Mouse (Mus musculus): ENCODE measurements around the gene Cpne4. TPM values are rescaled to one million over a fixed set of nuclear protein-coding genes. Genes with fewer than 3 reads are reported as not detected.
A peak's percentile ranks its signal among the peaks of the same experiment; 100 is the strongest.

Cpne4 gene
- polyA plus RNA-seq, 1 experiment = not detected

- no peak overlapping the region for H3K9ac ChIP-seq (ENCODE audit: low read depth, poor library complexity, severe bottlenecking)
- H3K27ac ChIP-seq (ENCODE audit: insufficient read depth, low read length) = no peak overlapping the region
- H3K36me3 ChIP-seq (ENCODE audit: control insufficient read depth, insufficient read depth, low read length, poor library complexity, severe bottlenecking) = 0 out of 2 replicates have a peak, but pooled peaks cover 4% of the 10 kb centered on the region
- H3K9me3 ChIP-seq (replicated peaks; ENCODE audit: control insufficient read depth, insufficient read depth, low read length, poor library complexity, severe bottlenecking) = no peaks in the 10 kb centered on the region
- H3K27me3 ChIP-seq (ENCODE audit: control insufficient read depth, insufficient read depth, low read length, poor library complexity, severe bottlenecking) = no peaks in the 10 kb centered on the region
- no peak overlapping the region for H3K4me3 ChIP-seq (ENCODE audit: low read depth, low read length)
- TF ChIP-seq CTCF (IDR thresholded peaks at IDR 0.05; ENCODE audit: low read depth, low read length) (no peak), EP300 (IDR thresholded peaks at IDR 0.05; ENCODE audit: insufficient read depth, low read depth, low read length) (no peak), POLR2A (IDR thresholded peaks at IDR 0.05; ENCODE audit: insufficient read depth, low read length) (no peak)
- no peaks in the 10 kb centered on the region for H3K4me1 ChIP-seq (ENCODE audit: control insufficient read depth, insufficient read depth, low read length)
These were observed 503.2 kb downstream of the Cpne4 start for GRCm38 (mm10) chr9:105050257-105050656.

DNA sequence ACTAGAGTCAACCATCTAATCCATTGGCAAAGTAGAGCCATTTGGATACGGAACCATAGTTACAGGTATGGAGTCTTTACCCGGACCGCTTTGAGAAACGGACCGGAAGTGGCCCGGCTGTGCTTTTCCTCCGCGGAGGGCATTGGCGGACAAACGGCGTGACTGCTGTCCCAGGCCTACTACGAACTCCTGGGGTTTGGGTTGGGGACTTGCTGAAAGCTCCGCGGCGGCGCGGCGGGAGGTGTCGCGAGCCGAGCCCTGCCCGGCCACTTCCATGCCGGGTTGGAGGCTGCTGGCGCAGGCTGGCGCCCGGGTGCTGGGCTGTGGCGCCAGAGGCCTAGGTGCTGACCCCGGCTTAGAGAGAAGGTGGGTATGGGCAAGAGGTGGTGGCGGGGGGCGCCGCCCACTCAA is 506.1 kb downstream of the Cpne4 start, which contains the start of gene Mrpl3:
Gene Mrpl3 (plus strand): TSS at position 93 of the 411 bp plus-strand sequence.
- Histone ChIP-seq H3K9me3 (replicated peaks; ENCODE audit: control insufficient read depth, insufficient read depth, low read length, poor library complexity, severe bottlenecking) (no peaks in the 10 kb centered on the region), H3K27ac (ENCODE audit: insufficient read depth, low read length) (no peak within 1 kb of the TSS), H3K4me3 (ENCODE audit: low read depth, low read length) (peak within 1 kb of the TSS; percentile 76), H3K36me3 (ENCODE audit: control insufficient read depth, insufficient read depth, low read length, poor library complexity, severe bottlenecking) (peaks cover 25% of the 10 kb centered on the region), H3K4me1 (ENCODE audit: control insufficient read depth, insufficient read depth, low read length) (no peaks in the 10 kb centered on the region), H3K27me3 (ENCODE audit: control insufficient read depth, insufficient read depth, low read length, poor library complexity, severe bottlenecking) (no peaks in the 10 kb centered on the region), H3K9ac (ENCODE audit: low read depth, poor library complexity, severe bottlenecking) (peak within 1 kb of the TSS; percentile 78)
- TF ChIP-seq EP300 (IDR thresholded peaks at IDR 0.05; ENCODE audit: insufficient read depth, low read depth, low read length) (0 out of 2 replicates have a peak, but pooled peaks have one; percentile 13), CTCF (IDR thresholded peaks at IDR 0.05; ENCODE audit: low read depth, low read length) (no peak), POLR2A (IDR thresholded peaks at IDR 0.05; ENCODE audit: insufficient read depth, low read length) (no peak)

GRCm38 (mm10) chr9:105053812-105054211 is 506.7 kb downstream of the Cpne4 start:
- Histone ChIP-seq H3K4me1 (ENCODE audit: control insufficient read depth, insufficient read depth, low read length) (no peaks in the 10 kb centered on the region), H3K9ac (ENCODE audit: low read depth, poor library complexity, severe bottlenecking) (peak overlapping the region; percentile 78), H3K36me3 (ENCODE audit: control insufficient read depth, insufficient read depth, low read length, poor library complexity, severe bottlenecking) (peaks cover 29% of the 10 kb centered on the region), H3K4me3 (ENCODE audit: low read depth, low read length) (peak overlapping the region; percentile 76), H3K9me3 (replicated peaks; ENCODE audit: control insufficient read depth, insufficient read depth, low read length, poor library complexity, severe bottlenecking) (no peaks in the 10 kb centered on the region), H3K27ac (ENCODE audit: insufficient read depth, low read length) (no peak overlapping the region), H3K27me3 (ENCODE audit: control insufficient read depth, insufficient read depth, low read length, poor library complexity, severe bottlenecking) (no peaks in the 10 kb centered on the region)
- TF ChIP-seq POLR2A (IDR thresholded peaks at IDR 0.05; ENCODE audit: insufficient read depth, low read length) (no peak), EP300 (IDR thresholded peaks at IDR 0.05; ENCODE audit: insufficient read depth, low read depth, low read length) (no peak), CTCF (IDR thresholded peaks at IDR 0.05; ENCODE audit: low read depth, low read length) (no peak)

GRCm38 (mm10) chr9:105069106-105069505 is 522.0 kb downstream of the Cpne4 start:
- Histone ChIP-seq H3K36me3 (ENCODE audit: control insufficient read depth, insufficient read depth, low read length, poor library complexity, severe bottlenecking) (peaks cover 8% of the 10 kb centered on the region), H3K4me1 (ENCODE audit: control insufficient read depth, insufficient read depth, low read length) (no peaks in the 10 kb centered on the region), H3K9me3 (replicated peaks; ENCODE audit: control insufficient read depth, insufficient read depth, low read length, poor library complexity, severe bottlenecking) (no peaks in the 10 kb centered on the region), H3K27ac (ENCODE audit: insufficient read depth, low read length) (no peak overlapping the region), H3K4me3 (ENCODE audit: low read depth, low read length) (no peak overlapping the region), H3K27me3 (ENCODE audit: control insufficient read depth, insufficient read depth, low read length, poor library complexity, severe bottlenecking) (no peaks in the 10 kb centered on the region), H3K9ac (ENCODE audit: low read depth, poor library complexity, severe bottlenecking) (no peak overlapping the region)
- TF ChIP-seq EP300 (IDR thresholded peaks at IDR 0.05; ENCODE audit: insufficient read depth, low read depth, low read length) (no peak), POLR2A (IDR thresholded peaks at IDR 0.05; ENCODE audit: insufficient read depth, low read length) (no peak), CTCF (IDR thresholded peaks at IDR 0.05; ENCODE audit: low read depth, low read length) (no peak)

DNA sequence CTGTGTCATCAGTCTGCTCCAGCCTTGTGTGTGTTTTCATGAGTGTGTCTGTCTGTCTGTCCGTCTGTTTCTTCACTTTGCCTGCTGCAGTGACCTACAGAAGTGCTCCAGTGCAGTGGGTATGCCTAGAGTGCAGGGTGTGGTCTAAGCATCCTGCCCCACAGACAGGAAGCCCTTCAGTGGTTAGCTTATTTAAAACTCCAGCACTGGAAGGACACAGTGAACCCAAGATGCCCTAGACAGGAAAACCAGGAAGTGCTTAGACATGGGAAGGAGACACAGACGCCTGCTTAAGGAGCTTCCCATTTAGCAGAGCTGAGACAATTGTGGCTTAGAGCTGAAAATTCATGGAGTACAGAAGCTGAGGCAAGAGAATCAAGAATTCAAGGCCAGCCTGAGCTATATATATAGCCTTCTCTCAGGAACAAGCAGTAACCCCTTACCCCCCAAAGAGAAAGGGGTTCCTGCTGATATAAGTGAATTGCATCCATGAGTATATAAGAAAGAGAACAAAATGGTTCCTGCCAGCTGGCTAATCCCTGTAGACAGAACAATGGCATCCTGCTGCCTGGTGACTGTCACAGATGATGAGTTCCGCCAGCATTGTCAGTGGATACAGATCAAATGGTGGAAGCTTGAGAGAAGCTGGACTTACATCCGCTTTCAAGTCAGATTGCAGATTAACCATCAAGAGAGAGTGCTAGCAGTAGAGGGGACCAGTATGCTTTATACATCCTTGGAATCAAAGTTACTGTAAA is 526.1 kb downstream of the Cpne4 start:
- no peak overlapping the region for H3K27ac ChIP-seq (ENCODE audit: insufficient read depth, low read length)
- H3K4me3 ChIP-seq (ENCODE audit: low read depth, low read length) = no peak overlapping the region
- no peaks in the 10 kb centered on the region for H3K27me3 ChIP-seq (ENCODE audit: control insufficient read depth, insufficient read depth, low read length, poor library complexity, severe bottlenecking)
- H3K4me1 ChIP-seq (ENCODE audit: control insufficient read depth, insufficient read depth, low read length) = no peaks in the 10 kb centered on the region
- no peaks in the 10 kb centered on the region for H3K9me3 ChIP-seq (replicated peaks; ENCODE audit: control insufficient read depth, insufficient read depth, low read length, poor library complexity, severe bottlenecking)
- H3K9ac ChIP-seq (ENCODE audit: low read depth, poor library complexity, severe bottlenecking) = no peak overlapping the region
- peaks cover 11% of the 10 kb centered on the region for H3K36me3 ChIP-seq (ENCODE audit: control insufficient read depth, insufficient read depth, low read length, poor library complexity, severe bottlenecking)
- no peak for TF ChIP-seq CTCF (IDR thresholded peaks at IDR 0.05; ENCODE audit: low read depth, low read length)
- TF ChIP-seq EP300 (IDR thresholded peaks at IDR 0.05; ENCODE audit: insufficient read depth, low read depth, low read length) = no peak
- no peak for TF ChIP-seq POLR2A (IDR thresholded peaks at IDR 0.05; ENCODE audit: insufficient read depth, low read length)

DNA sequence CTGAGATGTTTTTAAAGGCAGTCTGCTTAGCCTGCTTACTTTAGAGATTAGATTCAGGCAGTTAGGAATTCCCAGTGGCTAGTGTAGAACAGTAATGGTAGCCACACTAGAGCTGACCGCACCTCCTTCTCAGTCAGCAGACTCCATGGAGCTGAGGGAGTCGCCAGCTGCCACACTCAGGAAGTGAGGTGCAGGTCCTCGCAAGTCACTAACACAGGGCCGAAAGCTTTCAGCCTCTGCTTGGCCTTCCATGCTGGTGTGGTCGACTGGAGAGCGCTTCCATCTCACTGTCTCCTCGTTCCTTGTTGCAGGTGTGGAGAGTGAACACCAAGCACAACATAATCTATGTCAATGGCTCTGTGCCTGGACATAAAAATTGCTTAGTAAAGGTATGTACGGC is 527.8 kb downstream of the Cpne4 start:
- H3K27ac ChIP-seq (ENCODE audit: insufficient read depth, low read length) = no peak overlapping the region
- H3K27me3 ChIP-seq (ENCODE audit: control insufficient read depth, insufficient read depth, low read length, poor library complexity, severe bottlenecking) = no peaks in the 10 kb centered on the region
- no peak for TF ChIP-seq CTCF (IDR thresholded peaks at IDR 0.05; ENCODE audit: low read depth, low read length)
- TF ChIP-seq EP300 (IDR thresholded peaks at IDR 0.05; ENCODE audit: insufficient read depth, low read depth, low read length) = no peak
- no peak for TF ChIP-seq POLR2A (IDR thresholded peaks at IDR 0.05; ENCODE audit: insufficient read depth, low read length)
- no peak overlapping the region for H3K9ac ChIP-seq (ENCODE audit: low read depth, poor library complexity, severe bottlenecking)
- peaks cover 11% of the 10 kb centered on the region for H3K36me3 ChIP-seq (ENCODE audit: control insufficient read depth, insufficient read depth, low read length, poor library complexity, severe bottlenecking)
- H3K4me1 ChIP-seq (ENCODE audit: control insufficient read depth, insufficient read depth, low read length) = no peaks in the 10 kb centered on the region
- no peak overlapping the region for H3K4me3 ChIP-seq (ENCODE audit: low read depth, low read length)
- H3K9me3 ChIP-seq (replicated peaks; ENCODE audit: control insufficient read depth, insufficient read depth, low read length, poor library complexity, severe bottlenecking) = no peaks in the 10 kb centered on the region

Measured in ES-Bruce4 (cell line).